Mouse (Mus musculus): ENCODE measurements at regions not wholly inside any gene's neighbourhood (a gene's known extent, or its start where the extent isn't known, plus 50 kb on each side); places are given as distances from the start of the nearest gene placed in this dataset.

DNA sequence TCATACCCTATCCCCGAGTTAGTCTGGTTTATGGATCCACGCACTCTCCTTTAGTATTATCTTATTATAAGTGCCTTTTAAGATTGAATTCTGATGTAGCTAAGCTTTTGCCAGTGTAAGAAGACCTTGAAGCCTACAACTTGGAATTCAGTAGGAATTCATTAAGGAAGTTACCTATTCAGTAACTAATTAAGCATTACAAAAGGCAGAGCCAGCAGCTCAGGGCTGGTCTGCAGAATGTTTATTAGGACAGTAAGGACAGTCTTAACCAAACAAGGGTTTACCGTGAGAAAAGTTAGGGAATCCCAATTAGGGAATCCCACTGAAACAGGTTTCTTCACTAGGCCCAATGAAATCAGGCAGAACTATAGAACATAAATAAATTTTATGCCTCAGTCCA lies 1383.5 kb downstream of the Grik2 start:
- no peak overlapping the region for H3K27ac ChIP-seq (replicated peaks; ENCODE audit: low read depth, low read length)
- no peak for DNase-seq (ENCODE audit: low spot score)
- H3K9ac ChIP-seq (ENCODE audit: low read depth, low read length), result no peak overlapping the region
- no peaks in the 10 kb centered on the region for H3K4me1 ChIP-seq (ENCODE audit: control insufficient read depth, insufficient read depth, low read length)
- H3K4me3 ChIP-seq (ENCODE audit: low read depth, low read length), result no peak overlapping the region
- no peaks in the 10 kb centered on the region for H3K36me3 ChIP-seq (ENCODE audit: control insufficient read depth, insufficient read depth, low read length)
- no peaks in the 10 kb centered on the region for H3K9me3 ChIP-seq (ENCODE audit: control insufficient read depth, low read length)
- no peak overlapping the region for H3K4me2 ChIP-seq (ENCODE audit: low read depth, low read length)
- 85% methylated on average over 3 of the region's 3 CpGs for WGBS
- no peaks in the 10 kb centered on the region for H3K27me3 ChIP-seq (replicated peaks; ENCODE audit: control insufficient read depth, insufficient read depth, low read length)
- no peak for ATAC-seq (ENCODE audit: low read depth)
